15 mouse cellular contexts compared by ENCODE assay signal in the genomic region with DNA sequence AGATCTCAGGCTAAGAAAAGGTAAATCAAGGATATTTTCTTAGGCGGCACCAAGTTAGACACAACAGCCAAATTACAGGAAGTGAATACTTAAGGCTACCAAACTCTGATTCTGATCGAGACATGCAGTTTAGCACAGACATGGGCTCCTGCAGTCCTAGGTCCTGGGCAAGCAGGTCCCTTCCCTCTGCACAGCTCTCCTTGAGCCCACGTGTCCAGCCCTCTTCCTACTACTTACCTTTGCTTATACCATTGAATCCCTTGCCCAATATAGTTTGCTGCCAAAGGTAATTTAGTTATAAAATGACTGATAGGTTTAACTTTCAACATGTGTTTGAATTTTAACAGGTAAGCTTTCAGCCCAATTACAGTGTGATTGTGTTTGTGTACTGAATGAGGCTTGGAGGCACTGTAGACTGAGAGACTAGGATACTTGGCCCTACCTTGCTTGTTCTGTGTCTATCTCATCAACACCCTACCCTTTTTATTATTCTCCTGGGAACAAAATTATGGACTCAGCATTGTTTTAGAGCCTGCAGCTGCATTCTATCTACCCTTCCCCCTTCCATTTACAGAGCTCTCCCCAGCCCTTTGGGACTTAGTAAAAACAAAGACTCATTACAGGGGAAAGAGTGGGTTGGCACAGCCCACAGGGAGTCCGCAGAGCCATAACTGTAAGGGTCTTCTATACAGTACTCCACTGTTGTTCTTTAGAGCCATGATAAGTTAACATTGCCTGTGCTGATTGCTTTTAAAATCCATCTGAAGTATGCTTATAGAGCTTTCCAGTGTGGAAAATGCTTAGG. TPM values are rescaled to one million over a fixed set of nuclear protein-coding genes. Genes with fewer than 3 reads are reported as not detected.
DNase-seq lines count a peak whose midpoint lies in the region; ATAC-seq lines count a peak whose summit lies in the region.
"Had no signal": no experiment of that assay in that cellular context is flagged by ENCODE, and none has a peak within 500 bp of the region (broad histone marks: within the 10 kb centered on the region; RNA-seq: fewer than 3 reads in every experiment).

No protein-coding gene starts in this region.

- H3K4me2 ChIP-seq in forebrain, embryonic 15.5 days (replicated peaks): no peak overlapping the region
- H3K4me2 ChIP-seq in liver, embryonic 16.5 days (ENCODE audit: low read depth, low read length): no peak overlapping the region
- H3K4me2 ChIP-seq in midbrain, embryonic 14.5 days (ENCODE audit: low read length): no peak overlapping the region
- H3K4me2 ChIP-seq: midbrain, embryonic 12.5 days had no signal

- H3K36me3 ChIP-seq in forebrain, embryonic 15.5 days: no peaks in the 10 kb centered on the region
- peaks cover 10% of the 10 kb centered on the region for H3K36me3 ChIP-seq in liver, embryonic 16.5 days (ENCODE audit: control insufficient read depth, insufficient read depth)
- no peaks in the 10 kb centered on the region for H3K36me3 ChIP-seq in midbrain, embryonic 14.5 days (ENCODE audit: control insufficient read depth, insufficient read depth, low read length)
- H3K36me3 ChIP-seq: midbrain, embryonic 12.5 days had no signal

- no peaks in the 10 kb centered on the region for H3K4me1 ChIP-seq in forebrain, embryonic 15.5 days
- H3K4me1 ChIP-seq in liver, embryonic 16.5 days (ENCODE audit: control insufficient read depth, low read depth, low read length): peaks cover 47% of the 10 kb centered on the region
- H3K4me1 ChIP-seq in midbrain, embryonic 14.5 days (ENCODE audit: control insufficient read depth, insufficient read depth, low read length): no peaks in the 10 kb centered on the region

- no peaks in the 10 kb centered on the region for H3K27me3 ChIP-seq in forebrain, embryonic 15.5 days
- H3K27me3 ChIP-seq in liver, embryonic 16.5 days (ENCODE audit: control insufficient read depth, insufficient read depth, low read depth, low read length): no peaks in the 10 kb centered on the region
- no peaks in the 10 kb centered on the region for H3K27me3 ChIP-seq in midbrain, embryonic 14.5 days (ENCODE audit: control insufficient read depth, insufficient read depth, low read length)
- H3K27me3 ChIP-seq: midbrain, embryonic 12.5 days had no signal

- DNase-seq in heart, adult 11 months: peak; percentile 43
- no peak for DNase-seq in heart, postnatal 36 days
- peak; percentile 42 for DNase-seq in layer of hippocampus, adult 9-11 months
- no peak for DNase-seq in layer of hippocampus, adult 18-20 months (ENCODE audit: low spot score in 2 of 2)
- no peak for DNase-seq in midbrain, embryonic 14.5 days
- DNase-seq in lung, postnatal 25 days (ENCODE audit: low spot score): no peak
- DNase-seq: B cell, adult 2 months; cerebellum, postnatal 36 days; heart, adult 2 months; heart, postnatal 4 days; layer of hippocampus, postnatal 36 days; spleen, adult 18-20 months had no signal

- no peaks in the 10 kb centered on the region for H3K9me3 ChIP-seq in forebrain, embryonic 15.5 days
- no peaks in the 10 kb centered on the region for H3K9me3 ChIP-seq in liver, embryonic 16.5 days (replicated peaks; ENCODE audit: control insufficient read depth, low read length)
- H3K9me3 ChIP-seq in midbrain, embryonic 14.5 days (ENCODE audit: control insufficient read depth, low read length): no peaks in the 10 kb centered on the region
- H3K9me3 ChIP-seq: midbrain, embryonic 12.5 days had no signal

- ATAC-seq in forebrain, embryonic 15.5 days (replicated peaks): peak; percentile 66; the same call in 1 of the 2 replicates
- ATAC-seq in liver, embryonic 16.5 days (ENCODE audit: low read depth): no peak
- ATAC-seq in midbrain, embryonic 14.5 days (ENCODE audit: low FRiP score, low TSS enrichment): no peak

- WGBS in forebrain, embryonic 15.5 days: 58% methylated on average over 4 of the region's 4 CpGs
- 74% methylated on average over 4 of the region's 4 CpGs for WGBS in liver, embryonic 16.5 days (ENCODE audit: insufficient replicate concordance)
- WGBS in midbrain, embryonic 14.5 days: 83% methylated on average over 4 of the region's 4 CpGs

- intact Hi-C loops in heart, postnatal 36 days (cut with DNase I): no loop called here

- H3K9ac ChIP-seq in forebrain, embryonic 15.5 days (replicated peaks): no peak overlapping the region
- H3K9ac ChIP-seq in liver, embryonic 16.5 days (ENCODE audit: low read depth, low read length): no peak overlapping the region
- no peak overlapping the region for H3K9ac ChIP-seq in midbrain, embryonic 14.5 days (replicated peaks; ENCODE audit: low read length)
- H3K9ac ChIP-seq: midbrain, embryonic 12.5 days had no signal

- no peak overlapping the region for H3K27ac ChIP-seq in forebrain, embryonic 15.5 days (replicated peaks)
- peak overlapping the region; percentile 60 for H3K27ac ChIP-seq in liver, embryonic 16.5 days (ENCODE audit: low read length)
- no peak overlapping the region for H3K27ac ChIP-seq in midbrain, embryonic 14.5 days (replicated peaks; ENCODE audit: low read depth, low read length)
- H3K27ac ChIP-seq: heart, adult 2 months; midbrain, embryonic 12.5 days had no signal

- no peak overlapping the region for H3K4me3 ChIP-seq in forebrain, embryonic 15.5 days
- no peak overlapping the region for H3K4me3 ChIP-seq in liver, embryonic 16.5 days (ENCODE audit: low read depth, low read length)
- H3K4me3 ChIP-seq in midbrain, embryonic 14.5 days (replicated peaks; ENCODE audit: low read depth, low read length): no peak overlapping the region
- H3K4me3 ChIP-seq: heart, adult 2 months; midbrain, embryonic 12.5 days had no signal

RNA-seq across cellular contexts. Expression of a gene that starts 20.2 kb away (rescaled TPM):
- total RNA-seq in heart, postnatal 36 days (2021): 10 to 100 TPM; 17.0 to 23.2 TPM
- 10 to 100 TPM; 31.5 to 34.6 TPM for total RNA-seq in layer of hippocampus, adult 18-20 months (2021)
- 0.72 and 0.74 TPM in 2 replicates for polyA plus RNA-seq in forebrain, embryonic 15.5 days (2015; fragmentation: Nextera tagmentation; extraction: Ambion mirVana)
- polyA plus RNA-seq in liver, embryonic 16.5 days (2015; fragmentation: Nextera tagmentation; extraction: Ambion mirVana): 30.3 and 31.2 TPM in 2 replicates
- 1.1 TPM in 2 replicates for polyA plus RNA-seq in midbrain, embryonic 14.5 days (2014; fragmentation: Nextera tagmentation; extraction: Ambion mirVana)

Comparison
In these comparisons a context has a peak if more than half of its experiments do, and no peak if none do; other contexts are left out.
1. DNase-seq: peak in heart, adult 11 months (single experiment) and layer of hippocampus, adult 9-11 months (single experiment); none in heart, postnatal 36 days (0 of 2), layer of hippocampus, adult 18-20 months (0 of 2), midbrain, embryonic 14.5 days (single experiment) and lung, postnatal 25 days (single experiment).
2. RNA of a gene that starts 20.2 kb away (polyA plus RNA-seq): 30.3 to 31.2 TPM in liver, embryonic 16.5 days; 1.1 TPM in midbrain, embryonic 14.5 days and 0.72 to 0.74 TPM in forebrain, embryonic 15.5 days; every median in the first group is over 10 times any median in the second.